Mouse (Mus musculus): ENCODE results near the gene Arhgap21. TPM values are rescaled to one million over a fixed set of nuclear protein-coding genes. Genes with fewer than 3 reads are reported as not detected.

Gene Arhgap21
- polyA plus RNA-seq, 1 experiment from 2014 or later: 5.2 TPM

DNA sequence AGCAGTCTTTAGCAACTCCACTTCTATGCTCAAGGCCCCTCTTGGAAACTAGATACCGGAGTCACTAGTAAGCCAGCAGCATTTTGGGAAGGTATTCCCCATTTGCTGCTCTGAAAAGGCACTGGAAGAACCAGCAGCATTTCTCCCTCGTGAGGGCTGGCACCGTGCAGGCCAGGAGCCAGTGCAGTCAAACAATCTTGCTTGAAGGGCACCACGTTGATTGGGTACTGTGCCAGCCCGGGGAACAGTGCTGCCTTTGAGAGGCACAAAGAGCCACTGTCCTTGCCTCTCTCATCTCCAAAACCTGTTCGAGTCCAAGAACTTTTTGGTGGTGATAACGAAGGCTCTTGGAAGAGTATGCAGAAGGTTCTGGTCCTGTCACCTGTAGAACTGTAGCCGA, 33.9 kb upstream of the Arhgap21 start:
- no peak for ATAC-seq (ENCODE audit: low FRiP score, low TSS enrichment)
- H3K4me1 ChIP-seq (replicated peaks; ENCODE audit: control insufficient read depth, insufficient read depth): no peaks in the 10 kb centered on the region
- WGBS: 86% methylated on average over 8 of the region's 8 CpGs
- no peak overlapping the region for H3K4me3 ChIP-seq (ENCODE audit: low read depth, low read length)
- H3K27me3 ChIP-seq (ENCODE audit: control insufficient read depth, insufficient read depth, low read length): no peaks in the 10 kb centered on the region
- TF ChIP-seq CTCF (IDR thresholded peaks at IDR 0.05; ENCODE audit: low read depth) (no peak), EP300 (optimal IDR thresholded peaks at IDR 0.05) (no peak)
- no peak overlapping the region for H3K9ac ChIP-seq (ENCODE audit: low read length)
- H3K27ac ChIP-seq (replicated peaks): no peak overlapping the region
- no peaks in the 10 kb centered on the region for H3K9me3 ChIP-seq (ENCODE audit: control insufficient read depth, low read length)
- DNase-seq (ENCODE audit: low spot score): no peak
- no peaks in the 10 kb centered on the region for H3K36me3 ChIP-seq (ENCODE audit: control insufficient read depth, insufficient read depth, low read length)
- H3K4me2 ChIP-seq (replicated peaks; ENCODE audit: low read depth): no peak overlapping the region

GRCm38 (mm10) chr2:21001156-21001555, 32.5 kb upstream of the Arhgap21 start:
- Histone ChIP-seq H3K4me2 (replicated peaks; ENCODE audit: low read depth) (no peak overlapping the region), H3K4me3 (ENCODE audit: low read depth, low read length) (no peak overlapping the region), H3K27me3 (ENCODE audit: control insufficient read depth, insufficient read depth, low read length) (no peaks in the 10 kb centered on the region), H3K9me3 (ENCODE audit: control insufficient read depth, low read length) (no peaks in the 10 kb centered on the region), H3K4me1 (replicated peaks; ENCODE audit: control insufficient read depth, insufficient read depth) (no peaks in the 10 kb centered on the region), H3K9ac (ENCODE audit: low read length) (no peak overlapping the region), H3K27ac (replicated peaks) (no peak overlapping the region), H3K36me3 (ENCODE audit: control insufficient read depth, insufficient read depth, low read length) (no peaks in the 10 kb centered on the region)
- TF ChIP-seq EP300 (optimal IDR thresholded peaks at IDR 0.05) (no peak), CTCF (IDR thresholded peaks at IDR 0.05; ENCODE audit: low read depth) (no peak)
- DNase-seq (ENCODE audit: low spot score): no peak
- no peak for ATAC-seq (ENCODE audit: low FRiP score, low TSS enrichment)
- 63% methylated on average over 5 of the region's 5 CpGs for WGBS

DNA sequence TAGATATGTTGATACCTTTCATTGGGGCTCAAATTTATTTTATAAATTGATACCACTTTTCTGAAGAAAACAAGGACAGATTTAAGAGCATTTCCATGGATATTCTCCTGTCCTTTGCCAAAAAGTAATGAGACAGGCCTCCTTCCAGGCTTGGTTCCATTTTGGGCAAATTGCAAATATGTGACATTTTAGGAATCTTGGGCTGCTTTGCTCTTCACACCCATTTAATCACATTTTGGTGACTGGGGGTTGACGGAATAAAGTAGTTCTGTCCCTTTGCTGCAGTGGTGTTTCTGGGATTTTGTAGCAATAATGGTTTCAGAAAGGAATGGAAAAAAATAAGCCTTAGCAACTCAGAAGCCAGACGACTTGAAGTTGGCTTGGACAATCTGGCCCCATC, 26.9 kb upstream of the Arhgap21 start:
- DNase-seq (ENCODE audit: low spot score) (no peak), ATAC-seq (ENCODE audit: low FRiP score, low TSS enrichment) (no peak)
- Histone ChIP-seq H3K9me3 (ENCODE audit: control insufficient read depth, low read length) (no peaks in the 10 kb centered on the region), H3K27ac (replicated peaks) (no peak overlapping the region), H3K4me3 (ENCODE audit: low read depth, low read length) (no peak overlapping the region), H3K9ac (ENCODE audit: low read length) (no peak overlapping the region), H3K4me2 (replicated peaks; ENCODE audit: low read depth) (no peak overlapping the region), H3K27me3 (ENCODE audit: control insufficient read depth, insufficient read depth, low read length) (no peaks in the 10 kb centered on the region), H3K36me3 (ENCODE audit: control insufficient read depth, insufficient read depth, low read length) (no peaks in the 10 kb centered on the region), H3K4me1 (replicated peaks; ENCODE audit: control insufficient read depth, insufficient read depth) (no peaks in the 10 kb centered on the region)
- TF ChIP-seq EP300 (optimal IDR thresholded peaks at IDR 0.05) (no peak), CTCF (IDR thresholded peaks at IDR 0.05; ENCODE audit: low read depth) (no peak)
- WGBS: 87% methylated on average over 2 of the region's 2 CpGs

GRCm38 (mm10) chr2:20991508-20991907, 22.8 kb upstream of the Arhgap21 start:
- Histone ChIP-seq H3K4me2 (replicated peaks; ENCODE audit: low read depth) (no peak overlapping the region), H3K27ac (replicated peaks) (no peak overlapping the region), H3K4me1 (replicated peaks; ENCODE audit: control insufficient read depth, insufficient read depth) (no peaks in the 10 kb centered on the region), H3K9me3 (ENCODE audit: control insufficient read depth, low read length) (no peaks in the 10 kb centered on the region), H3K36me3 (ENCODE audit: control insufficient read depth, insufficient read depth, low read length) (no peaks in the 10 kb centered on the region), H3K4me3 (ENCODE audit: low read depth, low read length) (no peak overlapping the region), H3K27me3 (ENCODE audit: control insufficient read depth, insufficient read depth, low read length) (no peaks in the 10 kb centered on the region), H3K9ac (ENCODE audit: low read length) (no peak overlapping the region)
- no peak for ATAC-seq (ENCODE audit: low FRiP score, low TSS enrichment)
- no peak for DNase-seq (ENCODE audit: low spot score)
- 86% methylated on average over 2 of the region's 2 CpGs for WGBS
- TF ChIP-seq EP300 (optimal IDR thresholded peaks at IDR 0.05) (no peak), CTCF (IDR thresholded peaks at IDR 0.05; ENCODE audit: low read depth) (no peak)

DNA sequence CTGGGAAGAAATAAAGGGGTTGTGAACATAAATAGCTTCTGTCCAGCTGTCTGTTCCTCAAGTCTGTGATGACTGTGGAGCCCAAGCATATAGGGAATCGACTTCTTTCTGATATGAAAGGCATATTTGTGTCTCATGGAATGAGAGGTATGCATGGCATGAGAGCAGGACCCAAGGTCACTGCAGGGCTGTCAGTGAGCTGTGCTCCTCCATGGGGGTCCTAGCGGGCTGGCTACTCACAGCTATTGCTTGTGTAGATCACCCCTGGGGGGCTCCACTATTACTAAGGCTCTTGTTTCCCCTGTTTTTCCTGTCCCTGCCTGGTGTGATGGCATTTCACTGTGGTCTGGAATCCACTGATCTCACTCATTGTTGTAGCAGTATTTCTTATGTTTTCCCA, 22.2 kb upstream of the Arhgap21 start:
- 50% methylated on average over 2 of the region's 2 CpGs for WGBS

DNA sequence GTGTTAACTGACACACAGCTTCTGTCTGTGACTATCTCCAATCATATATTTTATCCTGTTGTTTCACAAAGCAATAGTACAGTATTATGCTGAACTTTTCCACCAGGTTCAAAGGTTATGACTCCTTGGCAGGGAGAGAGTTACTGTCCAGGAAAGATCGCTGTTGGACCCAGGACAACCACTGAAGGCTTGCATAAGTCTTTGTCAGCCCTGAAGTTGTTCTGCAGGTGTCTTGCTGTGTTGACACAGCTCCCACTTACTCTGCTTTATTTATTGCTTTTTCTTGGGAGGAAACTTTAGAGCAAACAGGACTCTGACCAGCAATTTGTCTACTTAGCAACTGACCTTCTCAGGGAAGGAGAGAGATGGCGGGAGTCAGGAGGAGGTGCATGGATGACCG, 21.4 kb upstream of the Arhgap21 start:
- Histone ChIP-seq H3K4me2 (replicated peaks; ENCODE audit: low read depth) (no peak overlapping the region), H3K9ac (ENCODE audit: low read length) (no peak overlapping the region), H3K27ac (replicated peaks) (no peak overlapping the region), H3K9me3 (ENCODE audit: control insufficient read depth, low read length) (no peaks in the 10 kb centered on the region), H3K36me3 (ENCODE audit: control insufficient read depth, insufficient read depth, low read length) (no peaks in the 10 kb centered on the region), H3K27me3 (ENCODE audit: control insufficient read depth, insufficient read depth, low read length) (no peaks in the 10 kb centered on the region), H3K4me3 (ENCODE audit: low read depth, low read length) (no peak overlapping the region), H3K4me1 (replicated peaks; ENCODE audit: control insufficient read depth, insufficient read depth) (no peaks in the 10 kb centered on the region)
- TF ChIP-seq EP300 (optimal IDR thresholded peaks at IDR 0.05) (no peak), CTCF (IDR thresholded peaks at IDR 0.05; ENCODE audit: low read depth) (no peak)
- ATAC-seq (ENCODE audit: low FRiP score, low TSS enrichment) (no peak), DNase-seq (ENCODE audit: low spot score) (no peak)
- 59% methylated on average over 3 of the region's 3 CpGs for WGBS

More for the DNA sequence above, 22.2 kb upstream of the Arhgap21 start:
- TF ChIP-seq CTCF (IDR thresholded peaks at IDR 0.05; ENCODE audit: low read depth): no peak
- TF ChIP-seq EP300 (optimal IDR thresholded peaks at IDR 0.05): no peak
- Histone ChIP-seq H3K4me2 (replicated peaks; ENCODE audit: low read depth) (no peak overlapping the region), H3K9me3 (ENCODE audit: control insufficient read depth, low read length) (no peaks in the 10 kb centered on the region), H3K36me3 (ENCODE audit: control insufficient read depth, insufficient read depth, low read length) (no peaks in the 10 kb centered on the region), H3K9ac (ENCODE audit: low read length) (no peak overlapping the region), H3K27ac (replicated peaks) (no peak overlapping the region), H3K27me3 (ENCODE audit: control insufficient read depth, insufficient read depth, low read length) (no peaks in the 10 kb centered on the region), H3K4me1 (replicated peaks; ENCODE audit: control insufficient read depth, insufficient read depth) (no peaks in the 10 kb centered on the region), H3K4me3 (ENCODE audit: low read depth, low read length) (no peak overlapping the region)
- DNase-seq (ENCODE audit: low spot score) (no peak), ATAC-seq (ENCODE audit: low FRiP score, low TSS enrichment) (no peak)
